Mouse (Mus musculus) right cerebral cortex, postnatal 36 days (tissue): Measurements from ENCODE around the gene Gm20890.
"Not testable (repeated sequence)": the region's sequence is repeated elsewhere in the genome, so short reads cannot be mapped to it uniquely, and the experiment has no call there.

Experiments used
- DNase-seq, 2 experiments: peaks; one replicate each; pipeline ENCODE4 v3.0.0; 2022; ENCODE audit warnings: low spot score in 2 of 2, mixed read lengths in 1 of 2

Gm20890 gene

GRCm38 (mm10) chrY:26776699-26777098, at the start of gene Gm20890:
TSS of gene Gm20890 (minus strand) at chrY:26776799.
- not testable (repeated sequence) for DNase-seq
